In the genomic region with DNA sequence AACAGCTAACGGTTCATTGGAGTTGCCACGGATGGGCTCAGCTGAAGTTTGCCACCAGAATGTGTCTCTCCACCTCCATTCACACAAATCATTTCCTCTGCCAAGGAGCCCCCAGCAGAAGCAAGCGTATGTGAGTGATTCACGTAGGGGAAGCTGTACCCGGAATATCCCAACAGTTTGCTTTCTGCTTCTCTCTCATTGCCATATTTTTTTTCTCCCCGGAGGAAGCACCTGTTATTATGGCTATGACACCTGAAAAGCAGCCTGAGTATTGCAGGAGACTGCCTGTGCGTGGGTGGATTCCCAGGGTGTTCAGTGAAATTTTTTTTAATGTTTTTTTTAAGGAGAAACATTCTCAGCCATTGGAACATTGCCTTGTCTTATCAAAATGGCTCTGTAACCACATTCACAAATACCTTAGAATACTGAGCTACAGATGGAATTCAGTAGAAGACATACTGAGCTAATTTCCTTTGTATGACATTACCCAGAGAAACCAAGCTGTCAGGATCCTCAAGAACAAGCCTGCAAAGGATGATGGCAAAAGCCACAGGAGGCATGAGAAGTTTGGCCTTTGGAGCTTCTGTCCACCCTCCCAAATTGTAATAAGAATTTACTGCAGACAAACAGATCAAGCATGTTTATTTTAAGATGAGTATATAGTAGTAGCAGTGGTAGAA, we compare ENCODE assay signal across 24 mouse cellular contexts. TPM values are rescaled to one million over a fixed set of nuclear protein-coding genes. Genes with fewer than 3 reads are reported as not detected.
DNase-seq lines count a peak whose midpoint lies in the region; ATAC-seq and TF ChIP-seq lines count a peak whose summit lies in the region.
"Had no signal": no experiment of that assay in that cellular context is flagged by ENCODE, and none has a peak within 500 bp of the region (broad histone marks: within the 10 kb centered on the region; RNA-seq: fewer than 3 reads in every experiment).

No protein-coding gene starts in this region.

- H3K4me1 ChIP-seq in stomach, postnatal 0 days (replicated peaks; ENCODE audit: control insufficient read depth, insufficient read depth) = 0 out of 2 replicates have a peak, but pooled peaks cover 3% of the 10 kb centered on the region
- H3K4me1 ChIP-seq: heart, embryonic 10.5 days had no signal

- intact Hi-C loops in left cerebral cortex, adult 2 months (cut with DNase I) = no loop called here

- H3K27me3 ChIP-seq in stomach, postnatal 0 days (ENCODE audit: control insufficient read depth, insufficient read depth, low read length) = no peaks in the 10 kb centered on the region
- H3K27me3 ChIP-seq: embryonic facial prominence, embryonic 13.5 days; hindbrain, embryonic 13.5 days; neural tube, embryonic 12.5 days had no signal

- ATAC-seq in stomach, postnatal 0 days (ENCODE audit: low FRiP score, low TSS enrichment) = no peak

- TF ChIP-seq CTCF in left cerebral cortex, adult 2 months (IDR thresholded peaks at IDR 0.05) = no peak
- TF ChIP-seq CTCF in stomach, postnatal 0 days (IDR thresholded peaks at IDR 0.05; ENCODE audit: low read depth) = no peak

- H3K9ac ChIP-seq in stomach, postnatal 0 days (ENCODE audit: low read length) = no peak overlapping the region
- H3K9ac ChIP-seq: embryonic facial prominence, embryonic 13.5 days; hindbrain, embryonic 13.5 days; neural tube, embryonic 12.5 days had no signal

- no peaks in the 10 kb centered on the region for H3K9me3 ChIP-seq in stomach, postnatal 0 days (ENCODE audit: control insufficient read depth, low read length)
- H3K9me3 ChIP-seq: embryonic facial prominence, embryonic 13.5 days; heart, embryonic 10.5 days; hindbrain, embryonic 13.5 days; midbrain, embryonic 10.5 days; neural tube, embryonic 12.5 days had no signal

- H3K27ac ChIP-seq in left cerebral cortex, adult 2 months = no peak overlapping the region
- H3K27ac ChIP-seq in stomach, postnatal 0 days (replicated peaks) = no peak overlapping the region
- H3K27ac ChIP-seq: embryonic facial prominence, embryonic 13.5 days; heart, embryonic 10.5 days; hindbrain, embryonic 13.5 days; midbrain, embryonic 10.5 days; neural tube, embryonic 12.5 days had no signal

- H3K4me3 ChIP-seq in left cerebral cortex, adult 2 months = no peak overlapping the region
- no peak overlapping the region for H3K4me3 ChIP-seq in stomach, postnatal 0 days (ENCODE audit: low read depth, low read length)
- H3K4me3 ChIP-seq: embryonic facial prominence, embryonic 13.5 days; heart, embryonic 10.5 days; hindbrain, embryonic 13.5 days; midbrain, embryonic 10.5 days; neural tube, embryonic 12.5 days had no signal

- WGBS in stomach, postnatal 0 days = 76% methylated on average over 7 of the region's 7 CpGs

- H3K36me3 ChIP-seq in stomach, postnatal 0 days (ENCODE audit: control insufficient read depth, insufficient read depth, low read length) = no peaks in the 10 kb centered on the region
- H3K36me3 ChIP-seq: embryonic facial prominence, embryonic 13.5 days; hindbrain, embryonic 13.5 days; neural tube, embryonic 12.5 days had no signal

- peak; percentile 20 for DNase-seq in left cerebral cortex, adult 2 months (ENCODE audit: extremely low spot score in 1 of 2, low spot score in 2 of 2)
- no peak for DNase-seq in left cerebral cortex, adult 11 months (ENCODE audit: low spot score)
- peak; percentile 79 to 82 for DNase-seq in cerebellum, adult 18-20 months
- DNase-seq in cerebellum, postnatal 25 days = peak; percentile 78 to 82
- peak; percentile 5 for DNase-seq in right cerebral cortex, postnatal 4 days
- DNase-seq in thymus, postnatal 0 days (ENCODE audit: low spot score) = no peak
- no peak for DNase-seq in stomach, postnatal 0 days (ENCODE audit: low spot score)
- DNase-seq: gastrocnemius, postnatal 14 days; heart, postnatal 10 days; lung, adult 2 months; lung, postnatal 36 days; thymus, adult 18-20 months had no signal

- no peak overlapping the region for H3K4me2 ChIP-seq in stomach, postnatal 0 days (replicated peaks; ENCODE audit: low read depth)
- H3K4me2 ChIP-seq: embryonic facial prominence, embryonic 13.5 days; hindbrain, embryonic 13.5 days; neural tube, embryonic 12.5 days had no signal

- TF ChIP-seq EP300 in stomach, postnatal 0 days (optimal IDR thresholded peaks at IDR 0.05) = no peak

RNA-seq across cellular contexts. Expression of a gene that starts 16.3 kb away (rescaled TPM):
- total RNA-seq in left cerebral cortex, adult 2 months (2021) = 1 to 10 TPM in 1 of 2 experiments, under 1 TPM in 1; 0.96 to 1.3 TPM
- 6.5 and 6.8 TPM in 2 replicates for polyA plus RNA-seq in thymus, postnatal 0 days (2015; fragmentation: Nextera tagmentation; extraction: Ambion mirVana)
- 1.3 and 1.5 TPM in 2 replicates for polyA plus RNA-seq in stomach, postnatal 0 days (2015; fragmentation: Nextera tagmentation; extraction: Ambion mirVana)

RNA-seq across cellular contexts. Expression of a gene that starts 16.9 kb away (rescaled TPM):
- total RNA-seq in left cerebral cortex, adult 2 months (2021) = 10 to 100 TPM; 86.4 to 89.3 TPM
- 7.3 and 8.6 TPM in 2 replicates for polyA plus RNA-seq in thymus, postnatal 0 days (2015; fragmentation: Nextera tagmentation; extraction: Ambion mirVana)
- polyA plus RNA-seq in stomach, postnatal 0 days (2015; fragmentation: Nextera tagmentation; extraction: Ambion mirVana) = 7.7 and 9.1 TPM in 2 replicates

RNA-seq across cellular contexts. Expression of a gene that starts 55.0 kb away (rescaled TPM):
- not detected for total RNA-seq in left cerebral cortex, adult 2 months (2021)
- not detected in 2 replicates for polyA plus RNA-seq in thymus, postnatal 0 days (2015; fragmentation: Nextera tagmentation; extraction: Ambion mirVana)
- polyA plus RNA-seq in stomach, postnatal 0 days (2015; fragmentation: Nextera tagmentation; extraction: Ambion mirVana) = 0.02 and 0.04 TPM in 2 replicates
- total RNA-seq: adrenal gland, postnatal 4 days; common myeloid progenitor, adult 5-6 weeks; ES-E14; gastrocnemius, postnatal 14 days; heart, postnatal 10 days; left cerebral cortex, postnatal 14 days; liver, adult 2 months had no signal
- polyA plus RNA-seq: embryonic facial prominence, embryonic 13.5 days; heart, embryonic 10.5 days; hindbrain, embryonic 13.5 days; intestine, embryonic 14.5 days; kidney, embryonic 16.5 days; liver, adult 2 months; lung, adult 2 months; midbrain, embryonic 10.5 days; neural tube, embryonic 12.5 days had no signal

Comparison
In these comparisons a context has a peak if more than half of its experiments do, and no peak if none do; other contexts are left out.
1. DNase-seq: peak in left cerebral cortex, adult 2 months (2 of 2), cerebellum, adult 18-20 months (2 of 2), cerebellum, postnatal 25 days (2 of 2) and right cerebral cortex, postnatal 4 days (single experiment); none in left cerebral cortex, adult 11 months (single experiment), thymus, postnatal 0 days (single experiment) and stomach, postnatal 0 days (single experiment).